Mouse (Mus musculus) liver, embryonic 14.5 days (tissue): ENCODE measurements at regions not wholly inside any gene's neighbourhood (a gene's known extent, or its start where the extent isn't known, plus 50 kb on each side); places are given as distances from the start of the nearest gene placed in this dataset.

Source experiments
- ATAC-seq: fragments of 200-750 bp; cut with Nextera tagmentation; 2 replicates; pipeline ENCODE4 v1.8.0; 2017; ENCODE audit warnings: moderate number of reproducible peaks, mild to moderate bottlenecking, moderate library complexity; ENCODE audit not compliant: insufficient read depth
- DNase-seq, 3 experiments: peaks; one replicate each; pipeline ENCODE4 v3.0.0-alpha.2; 2012 to 2013; ENCODE audit warnings: low read depth in 3 of 3, low spot score in 3 of 3
- H3K27ac ChIP-seq: fragments of 300-500 bp; sonication (generic); 2 replicates; pipeline ENCODE4 v1.5.1; 2014; ENCODE audit warnings: moderate library complexity, mild to moderate bottlenecking, control low read depth, inconsistent platforms
- H3K27me3 ChIP-seq: fragments of 300-500 bp; sonication (generic); 2 replicates; pipeline ENCODE4 v1.6.1; 2014; ENCODE audit warnings: mild to moderate bottlenecking, low read length, moderate library complexity; ENCODE audit not compliant: control insufficient read depth, insufficient read depth
- H3K36me3 ChIP-seq: fragments of 300-500 bp; sonication (generic); replicated peaks from 2 replicates; pipeline ENCODE4 v1.6.1; 2014; ENCODE audit warnings: low read depth; ENCODE audit not compliant: control insufficient read depth, insufficient read depth
- H3K4me1 ChIP-seq, 2 experiments: fragments of 200-500 bp in 1 of 2; fragments of 300-500 bp in 1 of 2; sonication (generic) in 1 of 2; replicated peaks; 2 replicates each; pipeline ENCODE4 v1.6.1; 2012 to 2014; ENCODE audit warnings: antibody characterized with exemption in 1 of 2, inconsistent platforms in 1 of 2, low read length in 1 of 2; ENCODE audit not compliant: control insufficient read depth in 2 of 2, insufficient read depth in 2 of 2
- H3K4me2 ChIP-seq: fragments of 300-500 bp; sonication (generic); 2 replicates; pipeline ENCODE4 v1.6.1; 2014; ENCODE audit warnings: low read depth, mild to moderate bottlenecking, control low read depth, moderate library complexity
- H3K4me3 ChIP-seq, 2 experiments: fragments of 200-500 bp in 1 of 2; fragments of 300-500 bp in 1 of 2; sonication (generic) in 1 of 2; 2 replicates each; pipeline ENCODE4 v1.5.1; 2012 to 2014; ENCODE audit warnings: low read depth in 2 of 2, low read length in 2 of 2, mild to moderate bottlenecking in 2 of 2, control low read depth in 1 of 2, inconsistent platforms in 1 of 2, moderate library complexity in 1 of 2; ENCODE audit not compliant: insufficient read depth in 1 of 2
- H3K9ac ChIP-seq: fragments of 300-500 bp; sonication (generic); replicated peaks from 2 replicates; pipeline ENCODE4 v1.6.1; 2014; ENCODE audit warnings: mild to moderate bottlenecking, control low read depth, moderate library complexity
- H3K9me3 ChIP-seq: fragments of 300-500 bp; sonication (generic); 2 replicates; pipeline ENCODE4 v1.6.1; 2016; ENCODE audit warnings: low read length, mixed read lengths; ENCODE audit not compliant: control insufficient read depth
- CTCF ChIP-seq: IDR thresholded peaks from 2 replicates; pipeline ENCODE4 v1.5.1; 2016; ENCODE audit warnings: antibody characterized with exemption, low read depth, control low read depth
- EP300 ChIP-seq: IDR thresholded peaks from 2 replicates; pipeline ENCODE4 v1.6.1; 2016; ENCODE audit warnings: antibody characterized with exemption, low read depth
- WGBS: fragments of 180-500 bp; shearing (Covaris S2); extraction: QIAGEN DNeasy Blood & Tissue Kit; methylation state at CpG from one replicate; pipeline ENCODE4 v1.1.7; 2014; ENCODE audit not compliant: insufficient replicate concordance; 5-methylcytosine and 5-hydroxymethylcytosine counted together

- no peak for ATAC-seq
- H3K36me3 ChIP-seq: no peaks in the 10 kb centered on the region
- WGBS: 47% methylated on average over 10 of the region's 10 CpGs
- no peak overlapping the region for H3K4me2 ChIP-seq
- H3K27me3 ChIP-seq: no peaks in the 10 kb centered on the region
- no peak for TF ChIP-seq CTCF
- TF ChIP-seq EP300: no peak
- DNase-seq: no peak
- H3K4me3 ChIP-seq: no peak overlapping the region
- no peaks in the 10 kb centered on the region for H3K9me3 ChIP-seq
- no peaks in the 10 kb centered on the region for H3K4me1 ChIP-seq
- H3K9ac ChIP-seq: no peak overlapping the region
- H3K27ac ChIP-seq: no peak overlapping the region
Measured at GRCm38 (mm10) chr4:125259306-125259705, 131.7 kb upstream of the Zc3h12a start.

- WGBS: 50% methylated on average over 6 of the region's 6 CpGs
Measured at GRCm38 (mm10) chr4:125257916-125258315, 130.3 kb upstream of the Zc3h12a start.

GRCm38 (mm10) chr4:125253161-125253560 is 125.5 kb upstream of the Zc3h12a start:
- 56% methylated on average over 3 of the region's 3 CpGs for WGBS
- TF ChIP-seq EP300: no peak
- TF ChIP-seq CTCF: no peak
- H3K4me2 ChIP-seq: no peak overlapping the region
- no peak overlapping the region for H3K27ac ChIP-seq
- no peaks in the 10 kb centered on the region for H3K4me1 ChIP-seq
- no peaks in the 10 kb centered on the region for H3K36me3 ChIP-seq
- H3K9me3 ChIP-seq: no peaks in the 10 kb centered on the region
- no peak overlapping the region for H3K9ac ChIP-seq
- no peaks in the 10 kb centered on the region for H3K27me3 ChIP-seq
- DNase-seq (no peak), ATAC-seq (no peak)
- H3K4me3 ChIP-seq: no peak overlapping the region

More at GRCm38 (mm10) chr4:125257916-125258315, 130.3 kb upstream of the Zc3h12a start:
- TF ChIP-seq EP300 (no peak), CTCF (no peak)
- H3K9me3 ChIP-seq: no peaks in the 10 kb centered on the region
- H3K36me3 ChIP-seq: no peaks in the 10 kb centered on the region
- no peak overlapping the region for H3K27ac ChIP-seq
- no peaks in the 10 kb centered on the region for H3K4me1 ChIP-seq
- H3K27me3 ChIP-seq: no peaks in the 10 kb centered on the region
- no peak overlapping the region for H3K4me2 ChIP-seq
- DNase-seq: no peak
- ATAC-seq: no peak
- H3K9ac ChIP-seq: no peak overlapping the region
- H3K4me3 ChIP-seq: no peak overlapping the region

- ATAC-seq (no peak), DNase-seq (no peak)
- Histone ChIP-seq H3K9ac (no peak overlapping the region), H3K9me3 (no peaks in the 10 kb centered on the region), H3K4me2 (no peak overlapping the region), H3K4me3 (no peak overlapping the region), H3K36me3 (no peaks in the 10 kb centered on the region), H3K27ac (no peak overlapping the region), H3K27me3 (no peaks in the 10 kb centered on the region), H3K4me1 (no peaks in the 10 kb centered on the region)
- no peak for TF ChIP-seq EP300
- no peak for TF ChIP-seq CTCF
- WGBS: 53% methylated on average over 8 of the region's 8 CpGs
Measured at GRCm38 (mm10) chr4:125252228-125252627, 124.6 kb upstream of the Zc3h12a start.

- no peak overlapping the region for H3K27ac ChIP-seq
- ATAC-seq: no peak
- WGBS: 50% methylated on average over 7 of the region's 7 CpGs
Measured at GRCm38 (mm10) chr4:125249061-125249460, 121.4 kb upstream of the Zc3h12a start.

More at GRCm38 (mm10) chr4:125249061-125249460, 121.4 kb upstream of the Zc3h12a start:
- Histone ChIP-seq H3K9me3 (no peaks in the 10 kb centered on the region), H3K9ac (no peak overlapping the region), H3K4me2 (no peak overlapping the region), H3K27me3 (no peaks in the 10 kb centered on the region), H3K36me3 (no peaks in the 10 kb centered on the region), H3K4me1 (no peaks in the 10 kb centered on the region), H3K4me3 (no peak overlapping the region)
- TF ChIP-seq EP300 (no peak), CTCF (no peak)
- DNase-seq: no peak
